In genomic region chr9:54765336-54766085, GRCm38 (mm10) we compare ENCODE assay signal across 9 mouse cellular contexts. TPM values are rescaled to one million over a fixed set of nuclear protein-coding genes. Genes with fewer than 3 reads are reported as not detected.
A peak's percentile ranks its signal among the peaks of the same experiment; 100 is the strongest.
DNase-seq lines count a peak whose midpoint lies in the region; ATAC-seq lines count a peak whose summit lies in the region.
"Had no signal": no experiment of that assay in that cellular context is flagged by ENCODE, and none has a peak within 500 bp of the region (broad histone marks: within the 10 kb centered on the region; RNA-seq: fewer than 3 reads in every experiment).

No protein-coding gene starts in this region.

- H3K4me1 ChIP-seq in kidney, embryonic 14.5 days (ENCODE audit: control insufficient read depth, insufficient read depth, low read length), result peaks cover 30% of the 10 kb centered on the region
- peaks cover 16% of the 10 kb centered on the region for H3K4me1 ChIP-seq in intestine, embryonic 15.5 days (replicated peaks)
- H3K4me1 ChIP-seq in neural tube, embryonic 14.5 days (ENCODE audit: control insufficient read depth, insufficient read depth, low read length), result peaks cover 23% of the 10 kb centered on the region

- peak overlapping the region; percentile 50 for H3K4me3 ChIP-seq in kidney, embryonic 14.5 days (ENCODE audit: low read length)
- peak overlapping the region; percentile 34 for H3K4me3 ChIP-seq in intestine, embryonic 15.5 days (replicated peaks)
- peak overlapping the region; percentile 39 for H3K4me3 ChIP-seq in neural tube, embryonic 14.5 days (ENCODE audit: low read depth, low read length)

- under 1% methylated on average over 41 of the region's 41 CpGs for WGBS in kidney, embryonic 14.5 days
- under 1% methylated on average over 41 of the region's 41 CpGs for WGBS in intestine, embryonic 15.5 days
- WGBS in neural tube, embryonic 14.5 days, result under 1% methylated on average over 41 of the region's 41 CpGs

- 0 out of 2 replicates have a peak, but pooled peaks have one; percentile 2 for ATAC-seq in kidney, embryonic 14.5 days (ENCODE audit: low FRiP score, low TSS enrichment)
- ATAC-seq in intestine, embryonic 15.5 days, result peak; percentile 63
- ATAC-seq in neural tube, embryonic 14.5 days (ENCODE audit: low read depth), result peak; percentile 35; the same call in 1 of the 2 replicates
- no peak for ATAC-seq in erythroblast, adult 5-6 weeks (replicated peaks; ENCODE audit: low FRiP score, poor library complexity, severe bottlenecking)

- peak overlapping the region; percentile 37 for H3K9ac ChIP-seq in kidney, embryonic 14.5 days (ENCODE audit: low read depth, low read length)
- no peak overlapping the region for H3K9ac ChIP-seq in intestine, embryonic 15.5 days
- H3K9ac ChIP-seq in neural tube, embryonic 14.5 days (replicated peaks; ENCODE audit: low read depth, low read length), result peak overlapping the region; percentile 28; the same call in 1 of the 2 replicates

- peak overlapping the region; percentile 71 for H3K4me2 ChIP-seq in kidney, embryonic 14.5 days (replicated peaks; ENCODE audit: low read depth, low read length)
- H3K4me2 ChIP-seq in intestine, embryonic 15.5 days (replicated peaks), result peak overlapping the region; percentile 81
- H3K4me2 ChIP-seq in neural tube, embryonic 14.5 days (ENCODE audit: low read depth, low read length), result peak overlapping the region; percentile 76

- DNase-seq in kidney, postnatal 36 days, result no peak
- peak; percentile 52 for DNase-seq in embryo, embryonic 9.5 days (ENCODE audit: extremely low spot score)
- no peak for DNase-seq in left cerebral cortex, adult 11 months (ENCODE audit: low spot score)
- DNase-seq in layer of hippocampus, postnatal 14 days (ENCODE audit: low spot score in 2 of 2), result no peak

- peaks cover 33% of the 10 kb centered on the region for H3K27me3 ChIP-seq in kidney, embryonic 14.5 days (ENCODE audit: control insufficient read depth, insufficient read depth, low read length)
- H3K27me3 ChIP-seq in intestine, embryonic 15.5 days (replicated peaks), result peaks cover 57% of the 10 kb centered on the region
- H3K27me3 ChIP-seq in neural tube, embryonic 14.5 days (ENCODE audit: control insufficient read depth, insufficient read depth, low read length), result peaks cover 10% of the 10 kb centered on the region

- no peaks in the 10 kb centered on the region for H3K36me3 ChIP-seq in kidney, embryonic 14.5 days (ENCODE audit: control insufficient read depth, insufficient read depth, low read length)
- no peaks in the 10 kb centered on the region for H3K36me3 ChIP-seq in intestine, embryonic 15.5 days
- H3K36me3 ChIP-seq in neural tube, embryonic 14.5 days (ENCODE audit: control insufficient read depth, insufficient read depth, low read length), result no peaks in the 10 kb centered on the region
- H3K36me3 ChIP-seq: G1E had no signal

- no peak overlapping the region for H3K27ac ChIP-seq in kidney, embryonic 14.5 days (ENCODE audit: low read depth, low read length)
- H3K27ac ChIP-seq in intestine, embryonic 15.5 days, result no peak overlapping the region
- H3K27ac ChIP-seq in neural tube, embryonic 14.5 days (ENCODE audit: low read depth, low read length), result no peak overlapping the region

- H3K9me3 ChIP-seq in kidney, embryonic 14.5 days (ENCODE audit: control insufficient read depth, low read length), result no peaks in the 10 kb centered on the region
- no peaks in the 10 kb centered on the region for H3K9me3 ChIP-seq in intestine, embryonic 15.5 days
- H3K9me3 ChIP-seq in neural tube, embryonic 14.5 days (ENCODE audit: control insufficient read depth, low read length), result no peaks in the 10 kb centered on the region
- H3K9me3 ChIP-seq: G1E had no signal

RNA-seq across cellular contexts. Expression of gene Crabp1, which starts 1.0 kb away (rescaled TPM):
- 103 and 140 TPM in 2 replicates for polyA plus RNA-seq in kidney, embryonic 14.5 days (2014; fragmentation: Nextera tagmentation; extraction: Ambion mirVana)
- 16.5 and 16.7 TPM in 2 replicates for polyA plus RNA-seq in intestine, embryonic 15.5 days (2015; fragmentation: Nextera tagmentation; extraction: Ambion mirVana)
- 589 and 733 TPM in 2 replicates for polyA plus RNA-seq in neural tube, embryonic 14.5 days (2014; fragmentation: Nextera tagmentation; extraction: Ambion mirVana)
- total RNA-seq in erythroblast, adult 5-6 weeks (2015; ENCODE audit: low replicate concordance), result not detected in 2 replicates
- not detected in 2 replicates for total RNA-seq in erythroblast, adult 5-6 weeks (2017; ENCODE audit: low replicate concordance)
- total RNA-seq in layer of hippocampus, postnatal 14 days (2021), result 1 to 10 TPM; 3.6 to 4.4 TPM
- total RNA-seq: G1E had no signal
- polyA plus RNA-seq: G1E had no signal

RNA-seq across cellular contexts. Expression of gene Wdr61, which starts 31.2 kb away (rescaled TPM):
- polyA plus RNA-seq in kidney, embryonic 14.5 days (2014; fragmentation: Nextera tagmentation; extraction: Ambion mirVana), result 162 and 192 TPM in 2 replicates
- polyA plus RNA-seq in intestine, embryonic 15.5 days (2015; fragmentation: Nextera tagmentation; extraction: Ambion mirVana), result 149 and 152 TPM in 2 replicates
- 76.3 and 91.0 TPM in 2 replicates for polyA plus RNA-seq in neural tube, embryonic 14.5 days (2014; fragmentation: Nextera tagmentation; extraction: Ambion mirVana)
- 22.8 and 49.2 TPM in 2 replicates for total RNA-seq in erythroblast, adult 5-6 weeks (2015; ENCODE audit: low replicate concordance)
- total RNA-seq in erythroblast, adult 5-6 weeks (2017; ENCODE audit: low replicate concordance), result 18.7 and 22.6 TPM in 2 replicates
- total RNA-seq in layer of hippocampus, postnatal 14 days (2021), result 10 to 100 TPM; 53.8 to 59.3 TPM
